Mouse (Mus musculus): ENCODE measurements around the gene Abcc5. TPM values are rescaled to one million over a fixed set of nuclear protein-coding genes. Genes with fewer than 3 reads are reported as not detected.
A peak's percentile ranks its signal among the peaks of the same experiment; 100 is the strongest.

The Abcc5 gene
- polyA plus RNA-seq, 1 experiment, result 148 TPM

DNA sequence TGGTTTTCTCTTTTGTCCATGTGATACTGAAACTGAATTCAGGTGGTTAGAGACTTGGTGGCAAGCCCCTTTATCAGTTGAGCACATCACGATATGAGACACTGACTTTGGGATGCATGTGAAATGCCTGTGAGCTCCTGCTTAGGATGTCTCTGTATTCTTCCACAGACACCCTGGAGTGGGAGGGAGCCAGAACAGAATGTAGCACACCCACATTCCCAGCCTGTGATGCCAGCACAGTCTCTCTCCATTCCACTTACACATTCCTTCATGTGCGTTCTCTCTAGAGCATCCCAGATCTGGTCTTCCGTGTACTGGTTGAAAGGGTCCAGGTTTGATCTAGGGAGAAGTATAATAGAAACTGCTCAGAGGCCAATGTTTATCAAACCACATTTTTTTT lies 87.6 kb downstream of the Abcc5 start:
- no peak for DNase-seq
- Histone ChIP-seq H3K4me3 (replicated peaks; ENCODE audit: extremely low read depth, low read depth, low read length) (no peak overlapping the region), H3K4me1 (ENCODE audit: control insufficient read depth, insufficient read depth, low read length) (no peaks in the 10 kb centered on the region)
- WGBS, result 93% methylated on average over 3 of the region's 3 CpGs
- TF ChIP-seq POLR2A (IDR thresholded peaks at IDR 0.05; ENCODE audit: borderline replicate concordance, extremely low read depth, low read depth, low read length), result no peak
- no peak for TF ChIP-seq CTCF (IDR thresholded peaks at IDR 0.05; ENCODE audit: insufficient read depth, low read length)

DNA sequence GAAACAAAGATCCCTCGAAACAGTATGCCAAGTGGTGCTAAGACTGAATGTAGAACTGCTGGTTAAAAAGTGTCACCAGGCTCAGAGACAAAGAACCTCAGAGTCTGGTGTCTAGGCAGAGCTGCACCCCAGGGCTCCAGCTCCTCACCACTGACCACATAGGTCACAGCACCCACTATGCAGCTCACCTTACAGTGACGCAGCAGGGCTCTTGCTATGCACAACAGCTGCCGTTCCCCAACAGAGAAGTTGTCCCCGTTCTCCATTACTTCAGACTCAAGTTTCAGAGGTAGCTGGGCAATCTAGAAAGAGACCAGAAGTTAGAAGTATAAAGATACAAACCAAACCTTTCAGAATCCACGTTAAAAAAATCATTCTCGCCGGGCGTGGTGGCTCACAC lies 91.3 kb downstream of the Abcc5 start:
- TF ChIP-seq CTCF (IDR thresholded peaks at IDR 0.05; ENCODE audit: insufficient read depth, low read length), result no peak
- no peak for TF ChIP-seq POLR2A (IDR thresholded peaks at IDR 0.05; ENCODE audit: borderline replicate concordance, extremely low read depth, low read depth, low read length)
- H3K4me3 ChIP-seq (replicated peaks; ENCODE audit: extremely low read depth, low read depth, low read length), result no peak overlapping the region
- no peak for DNase-seq
- no peaks in the 10 kb centered on the region for H3K4me1 ChIP-seq (ENCODE audit: control insufficient read depth, insufficient read depth, low read length)
- WGBS, result 95% methylated on average over 8 of the region's 8 CpGs

DNA sequence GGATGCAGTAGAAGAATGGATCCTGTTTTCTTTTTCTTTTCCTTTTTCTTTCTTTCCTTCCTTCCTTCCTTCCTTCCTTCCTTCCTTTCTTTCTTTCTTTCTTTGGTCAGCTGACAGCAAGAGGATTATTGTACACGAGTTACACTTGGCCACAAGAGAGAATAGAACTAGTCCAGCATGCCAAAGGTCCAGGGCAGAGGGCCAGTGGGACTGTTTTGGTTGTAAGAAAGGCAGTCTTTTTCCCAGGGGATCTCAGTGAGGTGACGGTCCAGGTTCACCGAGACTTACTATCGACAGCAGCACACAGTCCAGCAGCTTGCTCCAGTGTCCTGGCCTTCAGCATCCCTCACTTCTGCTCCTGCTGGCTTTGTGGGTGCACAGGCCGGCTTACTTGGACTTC lies 97.9 kb downstream of the Abcc5 start:
- WGBS, result 74% methylated on average over 5 of the region's 5 CpGs
- H3K4me1 ChIP-seq (ENCODE audit: control insufficient read depth, insufficient read depth, low read length), result peaks cover 2% of the 10 kb centered on the region; the same call in 1 of the 2 replicates
- H3K4me3 ChIP-seq (replicated peaks; ENCODE audit: extremely low read depth, low read depth, low read length), result no peak overlapping the region
- DNase-seq, result no peak
- no peak for TF ChIP-seq CTCF (IDR thresholded peaks at IDR 0.05; ENCODE audit: insufficient read depth, low read length)
- TF ChIP-seq POLR2A (IDR thresholded peaks at IDR 0.05; ENCODE audit: borderline replicate concordance, extremely low read depth, low read depth, low read length), result no peak

DNA sequence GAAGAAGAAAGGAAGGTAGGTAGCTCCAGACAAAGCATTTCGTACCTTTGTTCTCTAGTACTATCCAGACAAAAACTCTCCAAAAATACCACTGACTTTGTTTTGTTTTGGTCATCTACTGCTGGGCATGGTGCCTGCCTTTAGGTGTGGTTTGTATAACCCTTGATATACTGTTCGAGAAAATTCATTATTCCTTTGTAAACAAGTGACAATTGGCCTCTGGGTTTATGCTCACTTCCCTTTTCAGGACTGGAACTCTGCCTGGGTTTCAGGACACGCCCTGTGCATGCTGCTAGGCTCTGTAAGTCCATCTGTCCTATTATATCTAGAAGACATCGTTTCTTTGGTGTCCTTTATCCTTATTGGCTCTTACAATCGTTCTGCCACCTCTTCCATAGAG lies 100.9 kb downstream of the Abcc5 start, which contains the start of gene Cyp2ab1:
TSS of gene Cyp2ab1 (minus strand) at position 119 of the 400 bp plus-strand sequence.
- H3K4me1 ChIP-seq (ENCODE audit: control insufficient read depth, insufficient read depth, low read length), result peaks cover 2% of the 10 kb centered on the region; the same call in 1 of the 2 replicates
- WGBS, result 22% methylated on average over 5 of the region's 5 CpGs
- no peak for DNase-seq
- no peak for TF ChIP-seq POLR2A (IDR thresholded peaks at IDR 0.05; ENCODE audit: borderline replicate concordance, extremely low read depth, low read depth, low read length)
- TF ChIP-seq CTCF (IDR thresholded peaks at IDR 0.05; ENCODE audit: insufficient read depth, low read length), result no peak
- peak within 1 kb of the TSS; percentile 17 for H3K4me3 ChIP-seq (replicated peaks; ENCODE audit: extremely low read depth, low read depth, low read length)

DNA sequence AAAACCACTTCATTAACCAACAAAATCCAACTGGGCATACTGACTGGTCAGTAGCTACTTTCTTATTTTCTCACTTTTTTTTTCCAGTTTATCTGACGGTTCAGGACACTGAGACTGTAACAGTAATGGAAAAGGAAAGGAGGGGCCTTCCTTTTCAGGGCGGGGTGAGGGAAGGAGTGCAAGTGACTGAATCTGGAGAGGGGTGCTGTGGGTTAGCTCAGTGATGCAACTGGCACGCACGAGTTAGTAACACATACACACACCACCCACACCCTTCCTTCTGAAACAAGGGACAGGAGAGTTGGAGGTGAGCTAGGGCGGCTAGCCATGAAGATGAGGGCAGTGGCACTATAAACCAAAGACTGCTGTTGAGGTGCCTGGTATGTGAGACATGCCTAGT lies 102.3 kb downstream of the Abcc5 start:
- Histone ChIP-seq H3K4me1 (ENCODE audit: control insufficient read depth, insufficient read depth, low read length) (peaks cover 2% of the 10 kb centered on the region; the same call in 1 of the 2 replicates), H3K4me3 (replicated peaks; ENCODE audit: extremely low read depth, low read depth, low read length) (no peak overlapping the region)
- DNase-seq, result no peak
- TF ChIP-seq CTCF (IDR thresholded peaks at IDR 0.05; ENCODE audit: insufficient read depth, low read length) (no peak), POLR2A (IDR thresholded peaks at IDR 0.05; ENCODE audit: borderline replicate concordance, extremely low read depth, low read depth, low read length) (no peak; the same call in 1 of the 2 replicates)
- WGBS, result 39% methylated on average over 5 of the region's 5 CpGs

DNA sequence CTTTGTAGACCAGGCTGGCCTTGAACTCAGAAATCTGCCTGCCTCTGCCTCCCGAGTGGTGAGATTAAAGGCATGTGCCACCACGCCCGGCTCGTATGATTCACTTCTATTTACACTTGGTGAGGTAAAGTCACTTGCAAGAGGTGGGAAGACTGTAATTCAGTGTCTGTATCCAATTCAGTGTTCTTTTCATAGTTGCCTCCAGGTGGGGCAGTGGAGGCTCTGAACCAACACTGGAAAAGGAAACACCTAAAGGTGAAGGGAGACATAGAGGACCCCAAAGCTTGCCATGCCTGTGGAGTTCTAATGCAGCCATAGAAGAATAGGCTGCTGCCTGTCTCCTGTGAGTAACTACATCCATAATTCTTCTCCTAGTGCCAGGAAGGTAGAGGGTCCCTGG lies 103.9 kb downstream of the Abcc5 start:
- Histone ChIP-seq H3K4me3 (replicated peaks; ENCODE audit: extremely low read depth, low read depth, low read length) (no peak overlapping the region), H3K4me1 (ENCODE audit: control insufficient read depth, insufficient read depth, low read length) (peaks cover 2% of the 10 kb centered on the region; the same call in 1 of the 2 replicates)
- DNase-seq, result no peak
- WGBS, result 69% methylated on average over 4 of the region's 4 CpGs
- TF ChIP-seq CTCF (IDR thresholded peaks at IDR 0.05; ENCODE audit: insufficient read depth, low read length) (no peak), POLR2A (IDR thresholded peaks at IDR 0.05; ENCODE audit: borderline replicate concordance, extremely low read depth, low read depth, low read length) (no peak)

DNA sequence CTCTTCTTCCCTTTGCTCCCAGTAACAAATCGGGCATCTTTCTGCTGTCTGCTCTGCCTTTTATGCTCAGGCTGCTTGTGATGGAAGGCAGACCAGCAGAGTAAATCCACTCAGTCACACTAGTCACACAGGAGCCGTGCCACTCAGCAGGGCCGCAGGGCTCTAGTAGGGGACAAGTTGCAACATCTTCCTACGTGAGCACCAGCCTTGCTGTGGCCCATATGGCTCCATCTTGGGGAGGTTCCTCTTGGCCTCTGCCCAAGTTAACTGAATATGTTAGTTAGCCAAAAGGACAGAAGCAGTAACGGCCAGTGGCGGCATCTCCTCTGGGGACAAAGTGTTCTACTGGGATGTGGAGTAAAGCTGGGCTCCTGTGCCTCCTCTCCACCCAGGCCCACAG lies 109.4 kb downstream of the Abcc5 start:
- Histone ChIP-seq H3K4me3 (replicated peaks; ENCODE audit: extremely low read depth, low read depth, low read length) (no peak overlapping the region), H3K4me1 (ENCODE audit: control insufficient read depth, insufficient read depth, low read length) (no peaks in the 10 kb centered on the region)
- 69% methylated on average over 6 of the region's 6 CpGs for WGBS
- TF ChIP-seq POLR2A (IDR thresholded peaks at IDR 0.05; ENCODE audit: borderline replicate concordance, extremely low read depth, low read depth, low read length), result no peak
- no peak for TF ChIP-seq CTCF (IDR thresholded peaks at IDR 0.05; ENCODE audit: insufficient read depth, low read length)
- no peak for DNase-seq

DNA sequence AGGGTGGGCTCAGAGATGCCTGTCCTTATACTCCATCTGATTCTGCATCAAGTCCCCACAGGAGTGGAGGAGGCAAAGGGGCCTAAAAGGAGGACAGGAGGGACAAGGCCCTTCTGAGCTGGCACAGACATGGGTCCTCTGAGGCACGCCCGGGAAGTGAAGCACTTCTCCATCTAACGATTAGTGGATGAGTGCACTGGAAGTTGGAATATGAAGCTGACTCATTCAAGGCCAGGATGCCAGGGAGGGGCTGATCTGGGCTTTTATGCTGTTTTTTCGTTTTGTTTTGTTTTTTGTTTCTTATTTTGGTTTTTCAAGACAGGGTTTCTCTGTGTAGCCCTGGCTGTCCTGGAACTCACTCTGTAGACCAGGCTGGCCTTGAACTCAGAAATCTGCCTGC lies 110.9 kb downstream of the Abcc5 start:
- Histone ChIP-seq H3K4me1 (ENCODE audit: control insufficient read depth, insufficient read depth, low read length) (no peaks in the 10 kb centered on the region), H3K4me3 (replicated peaks; ENCODE audit: extremely low read depth, low read depth, low read length) (no peak overlapping the region)
- 70% methylated on average over 4 of the region's 4 CpGs for WGBS
- TF ChIP-seq CTCF (IDR thresholded peaks at IDR 0.05; ENCODE audit: insufficient read depth, low read length) (no peak), POLR2A (IDR thresholded peaks at IDR 0.05; ENCODE audit: borderline replicate concordance, extremely low read depth, low read depth, low read length) (no peak)
- DNase-seq, result no peak

DNA sequence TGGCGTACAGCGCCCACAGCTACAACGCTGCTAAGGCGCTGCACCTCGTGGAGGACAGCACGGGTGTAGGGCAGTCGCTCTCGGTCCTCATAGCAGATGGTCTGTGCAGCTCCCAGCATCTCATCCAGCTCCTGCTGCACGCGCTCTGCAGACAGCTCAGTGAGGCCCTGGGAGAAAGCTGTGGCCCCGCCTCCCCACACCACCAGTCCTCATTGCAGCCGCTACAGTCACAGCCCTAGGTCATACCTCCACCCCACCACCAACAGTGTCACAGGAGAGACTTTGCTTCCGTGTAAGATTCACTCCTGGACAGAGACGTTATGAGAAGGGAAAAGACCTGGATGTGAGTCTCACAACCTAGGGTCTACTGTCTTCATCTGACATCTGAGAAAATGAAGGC lies 113.9 kb downstream of the Abcc5 start:
- TF ChIP-seq POLR2A (IDR thresholded peaks at IDR 0.05; ENCODE audit: borderline replicate concordance, extremely low read depth, low read depth, low read length) (no peak), CTCF (IDR thresholded peaks at IDR 0.05; ENCODE audit: insufficient read depth, low read length) (no peak)
- no peak overlapping the region for H3K4me3 ChIP-seq (replicated peaks; ENCODE audit: extremely low read depth, low read depth, low read length)
- WGBS, result 61% methylated on average over 14 of the region's 14 CpGs
- no peak for DNase-seq
- no peaks in the 10 kb centered on the region for H3K4me1 ChIP-seq (ENCODE audit: control insufficient read depth, insufficient read depth, low read length)

DNA sequence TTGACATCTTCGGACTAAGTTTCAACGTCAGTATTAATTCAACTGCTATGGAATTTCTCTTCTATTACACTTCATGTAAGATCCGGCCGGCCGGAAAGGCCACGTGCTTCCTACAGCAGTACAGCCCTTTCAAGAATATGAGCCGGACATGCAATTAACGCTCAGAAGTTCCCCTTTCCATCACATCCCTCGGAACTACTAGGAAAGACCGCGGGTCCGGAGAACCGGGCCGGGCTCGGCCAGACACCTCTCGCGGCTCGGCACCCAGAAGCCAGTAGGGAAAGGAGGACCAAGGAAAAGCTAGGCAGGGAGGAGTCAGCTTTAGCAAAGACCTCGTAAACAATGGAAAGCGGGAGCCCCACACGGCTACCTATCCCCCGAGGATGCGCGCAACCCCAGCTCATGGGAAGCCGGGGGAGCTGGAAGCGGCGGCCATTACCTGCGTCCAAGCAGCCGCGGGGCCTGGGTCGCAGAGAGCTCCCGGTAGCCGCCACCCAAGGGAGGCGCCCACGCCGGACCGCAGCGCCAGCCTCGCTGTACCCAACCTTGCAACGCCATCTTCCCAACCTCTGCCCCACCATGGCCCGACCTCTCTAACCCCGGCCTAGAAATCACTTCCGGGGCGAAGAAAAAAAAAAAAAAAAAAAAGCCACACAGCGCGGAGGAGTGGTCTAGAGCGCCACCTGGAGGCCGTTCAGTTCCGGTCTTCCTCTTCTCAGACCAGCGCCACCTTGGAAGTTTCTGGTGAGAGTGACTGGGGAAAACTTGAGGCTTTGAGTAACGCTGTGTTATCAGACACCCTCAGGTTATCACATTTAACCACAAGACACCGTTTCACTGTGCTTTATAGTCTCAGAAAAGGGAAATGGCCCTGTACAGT lies 124.2 kb downstream of the Abcc5 start, which contains the start of gene Parl:
TSS of gene Parl (minus strand) at position 618 of the 880 bp plus-strand sequence.
- peak; percentile 67; the same call in 1 of the 2 replicates for TF ChIP-seq POLR2A (IDR thresholded peaks at IDR 0.05; ENCODE audit: borderline replicate concordance, extremely low read depth, low read depth, low read length)
- peak; percentile 76 for TF ChIP-seq CTCF (IDR thresholded peaks at IDR 0.05; ENCODE audit: insufficient read depth, low read length)
- H3K4me3 ChIP-seq (replicated peaks; ENCODE audit: extremely low read depth, low read depth, low read length), result peak within 1 kb of the TSS; percentile 71
- WGBS, result under 1% methylated on average over 52 of the region's 52 CpGs
- peak; percentile 73 for DNase-seq
- H3K4me1 ChIP-seq (ENCODE audit: control insufficient read depth, insufficient read depth, low read length), result peaks cover 11% of the 10 kb centered on the region

All from lung, adult 2 months (tissue).